Mouse (Mus musculus) thymus, adult 2 months (tissue): ENCODE data around the gene Capn1. TPM values are rescaled to one million over a fixed set of nuclear protein-coding genes. Genes with fewer than 3 reads are reported as not detected.

ENCODE experiments used
- DNase-seq: peaks from one replicate; pipeline ENCODE4 v3.0.0; 2021
- H3K27ac ChIP-seq: fragments of 200-500 bp; 2 replicates; pipeline ENCODE4 v1.5.1; 2012; ENCODE audit warnings: low read length, control low read depth; ENCODE audit not compliant: control insufficient read depth, insufficient read depth
- H3K27me3 ChIP-seq: fragments of 200-500 bp; 2 replicates; pipeline ENCODE4 v1.6.1; 2012; ENCODE audit warnings: mild to moderate bottlenecking, low read length, moderate library complexity, mixed read lengths; ENCODE audit not compliant: control insufficient read depth, insufficient read depth
- H3K36me3 ChIP-seq: fragments of 200-500 bp; 2 replicates; pipeline ENCODE4 v1.6.1; 2012; ENCODE audit warnings: mild to moderate bottlenecking, low read length, moderate library complexity; ENCODE audit not compliant: control insufficient read depth, insufficient read depth
- H3K4me1 ChIP-seq: fragments of 200-500 bp; replicated peaks from 2 replicates; pipeline ENCODE4 v1.6.1; 2012; ENCODE audit warnings: low read length; ENCODE audit not compliant: control insufficient read depth, insufficient read depth
- H3K4me3 ChIP-seq: fragments of 200-500 bp; 2 replicates; pipeline ENCODE4 v1.5.1; 2012; ENCODE audit warnings: mild to moderate bottlenecking, low read length, control low read depth, moderate library complexity; ENCODE audit not compliant: control insufficient read depth, insufficient read depth
- CTCF ChIP-seq: fragments of 200-500 bp; IDR thresholded peaks from 2 replicates; pipeline ENCODE4 v1.5.1; 2012; ENCODE audit warnings: mild to moderate bottlenecking, control low read depth, low read length, moderate library complexity, borderline replicate concordance; ENCODE audit not compliant: control insufficient read depth, poor library complexity, insufficient read depth; ENCODE audit errors: extremely low read depth
- POLR2A ChIP-seq: fragments of 200-500 bp; IDR thresholded peaks from 2 replicates; pipeline ENCODE4 v1.6.1; 2012; ENCODE audit warnings: mild to moderate bottlenecking, low read length, control low read depth, moderate library complexity; ENCODE audit not compliant: control insufficient read depth, poor library complexity, insufficient read depth; ENCODE audit errors: extremely low read depth
- WGBS: fragments of 180-500 bp; shearing (Covaris S2); methylation state at CpG from one replicate; pipeline ENCODE4 v1.1.7; 2018; 5-methylcytosine and 5-hydroxymethylcytosine counted together
- polyA plus RNA-seq: library from polyadenylated mRNA; depleted of rRNA; stranded (reverse); fragments of >200 nt; gene quantifications from 2 replicates; pipeline ENCODE4 v1.2.3, GENCODE M21; 2012

Gene Capn1
- polyA plus RNA-seq, 1 experiment, result 101 TPM

GRCm38 (mm10) chr19:5950218-5950617 is 65.5 kb downstream of the Capn1 start:
- Histone ChIP-seq H3K4me3 (no peak overlapping the region), H3K27ac (no peak overlapping the region), H3K4me1 (no peaks in the 10 kb centered on the region), H3K27me3 (no peaks in the 10 kb centered on the region), H3K36me3 (peaks cover 40% of the 10 kb centered on the region)
- TF ChIP-seq POLR2A (no peak), CTCF (no peak)
- no peak for DNase-seq
- WGBS, result 98% methylated on average over 11 of the region's 11 CpGs

GRCm38 (mm10) chr19:5945891-5946290 is 69.8 kb downstream of the Capn1 start:
- H3K27ac ChIP-seq, result no peak overlapping the region
- H3K4me3 ChIP-seq, result no peak overlapping the region
- H3K36me3 ChIP-seq, result peaks cover 26% of the 10 kb centered on the region
- H3K27me3 ChIP-seq, result no peaks in the 10 kb centered on the region
- TF ChIP-seq POLR2A, result no peak
- TF ChIP-seq CTCF, result no peak
- no peak for DNase-seq
- H3K4me1 ChIP-seq, result 0 out of 2 replicates have a peak, but pooled peaks cover 2% of the 10 kb centered on the region
- 90% methylated on average over 8 of the region's 8 CpGs for WGBS

GRCm38 (mm10) chr19:5945027-5945426 is 70.7 kb downstream of the Capn1 start:
- TF ChIP-seq CTCF (no peak), POLR2A (no peak)
- DNase-seq, result no peak
- Histone ChIP-seq H3K4me1 (0 out of 2 replicates have a peak, but pooled peaks cover 2% of the 10 kb centered on the region), H3K36me3 (peaks cover 21% of the 10 kb centered on the region), H3K4me3 (no peak overlapping the region), H3K27me3 (no peaks in the 10 kb centered on the region), H3K27ac (no peak overlapping the region)
- 90% methylated on average over 7 of the region's 7 CpGs for WGBS

- 0 out of 2 replicates have a peak, but pooled peaks cover 2% of the 10 kb centered on the region for H3K4me1 ChIP-seq
- peaks cover 17% of the 10 kb centered on the region for H3K36me3 ChIP-seq
- WGBS, result 78% methylated on average over 8 of the region's 8 CpGs
- TF ChIP-seq POLR2A, result no peak
- TF ChIP-seq CTCF, result no peak
- no peak overlapping the region for H3K27ac ChIP-seq
- H3K4me3 ChIP-seq, result no peak overlapping the region
- DNase-seq, result no peak
- H3K27me3 ChIP-seq, result no peaks in the 10 kb centered on the region
Measured at GRCm38 (mm10) chr19:5944145-5944544, 71.6 kb downstream of the Capn1 start.

GRCm38 (mm10) chr19:5943404-5943803 is 72.3 kb downstream of the Capn1 start:
- Histone ChIP-seq H3K27me3 (no peaks in the 10 kb centered on the region), H3K36me3 (peaks cover 14% of the 10 kb centered on the region), H3K4me1 (0 out of 2 replicates have a peak, but pooled peaks cover 2% of the 10 kb centered on the region), H3K27ac (no peak overlapping the region), H3K4me3 (no peak overlapping the region)
- no peak for DNase-seq
- TF ChIP-seq CTCF, result no peak
- TF ChIP-seq POLR2A, result no peak
- 95% methylated on average over 15 of the region's 15 CpGs for WGBS

- WGBS, result 95% methylated on average over 7 of the region's 7 CpGs
- TF ChIP-seq POLR2A (no peak), CTCF (no peak)
- DNase-seq, result no peak
- no peaks in the 10 kb centered on the region for H3K27me3 ChIP-seq
- H3K4me1 ChIP-seq, result 0 out of 2 replicates have a peak, but pooled peaks cover 2% of the 10 kb centered on the region
- H3K36me3 ChIP-seq, result peaks cover 12% of the 10 kb centered on the region
- H3K4me3 ChIP-seq, result no peak overlapping the region
- H3K27ac ChIP-seq, result no peak overlapping the region
Measured at GRCm38 (mm10) chr19:5942581-5942980, 73.1 kb downstream of the Capn1 start.

GRCm38 (mm10) chr19:5940656-5941055 is 75.0 kb downstream of the Capn1 start:
- Histone ChIP-seq H3K36me3 (peaks cover 11% of the 10 kb centered on the region), H3K27ac (no peak overlapping the region), H3K4me1 (0 out of 2 replicates have a peak, but pooled peaks cover 2% of the 10 kb centered on the region), H3K27me3 (no peaks in the 10 kb centered on the region), H3K4me3 (no peak overlapping the region)
- WGBS, result 96% methylated on average over 10 of the region's 10 CpGs
- DNase-seq, result no peak
- TF ChIP-seq CTCF, result no peak
- no peak for TF ChIP-seq POLR2A
